Mouse (Mus musculus) gastrocnemius, postnatal 36 days (tissue): ENCODE measurements around the gene Rtp1. TPM values are rescaled to one million over a fixed set of nuclear protein-coding genes. Genes with fewer than 3 reads are reported as not detected.

Source experiments
- DNase-seq, 2 experiments: peaks; one replicate each; pipeline ENCODE4 v3.0.0; 2022
- intact Hi-C: fragments of 180-260 bp; cut with DNase I; formaldehyde crosslinking; loops from one replicate; pipeline ENCODE4 v1.15.1; 2025
- total RNA-seq, 2 experiments: library from RNA; stranded (reverse); gene quantifications; 2 replicates each; pipeline ENCODE4 v1.2.3; 2021

The Rtp1 gene
- total RNA-seq, 2 experiments from 2014 or later: not detected

DNA sequence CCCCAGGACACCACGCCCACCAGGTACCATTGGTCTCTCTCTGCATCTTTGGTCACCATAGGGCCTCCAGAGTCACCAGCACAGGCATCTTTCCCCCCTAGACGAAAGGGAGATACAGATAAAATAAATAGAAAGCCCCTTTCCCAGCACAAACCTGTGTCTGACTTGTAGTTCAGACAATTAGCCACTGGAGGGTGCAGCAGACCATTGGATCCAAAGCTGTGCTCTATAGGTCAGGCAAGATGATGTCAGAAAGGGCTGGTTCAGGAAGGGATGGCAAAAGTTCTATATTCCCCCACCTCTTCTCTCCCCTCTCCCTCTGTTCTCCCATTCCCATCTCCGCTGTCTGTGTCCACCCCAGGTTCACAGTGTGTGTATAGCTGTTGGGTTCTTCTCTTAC is 23.5 kb downstream of the Rtp1 start:
- DNase-seq: peak in 1 of 2 experiments; percentile 12
- intact Hi-C loops: loop anchor here (1.0 to 2.0 kb wide), 3 partner anchors 98 to 500 kb away; no protein-coding TSS in a partner anchor

DNA sequence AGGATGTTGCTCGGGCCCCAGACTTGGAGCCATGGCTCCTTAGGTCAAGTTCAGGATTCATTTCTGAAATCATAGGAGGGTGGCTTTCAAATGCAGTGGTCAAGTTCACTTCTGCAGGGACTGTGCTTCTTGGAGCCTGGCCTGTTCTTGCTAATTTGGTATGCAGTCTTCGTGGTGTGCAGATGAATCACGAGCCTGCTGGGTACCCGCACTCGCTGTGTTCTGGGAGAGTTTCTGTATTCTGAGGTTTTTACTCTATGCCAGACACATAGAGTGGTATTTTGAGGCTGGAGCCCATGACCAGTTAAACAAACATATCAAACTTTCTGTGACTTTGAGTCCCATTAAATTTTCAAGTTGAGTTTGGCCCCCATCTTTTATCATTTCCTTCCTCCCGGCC is 25.4 kb downstream of the Rtp1 start:
- intact Hi-C loops: no loop called here
- no peak for DNase-seq

DNA sequence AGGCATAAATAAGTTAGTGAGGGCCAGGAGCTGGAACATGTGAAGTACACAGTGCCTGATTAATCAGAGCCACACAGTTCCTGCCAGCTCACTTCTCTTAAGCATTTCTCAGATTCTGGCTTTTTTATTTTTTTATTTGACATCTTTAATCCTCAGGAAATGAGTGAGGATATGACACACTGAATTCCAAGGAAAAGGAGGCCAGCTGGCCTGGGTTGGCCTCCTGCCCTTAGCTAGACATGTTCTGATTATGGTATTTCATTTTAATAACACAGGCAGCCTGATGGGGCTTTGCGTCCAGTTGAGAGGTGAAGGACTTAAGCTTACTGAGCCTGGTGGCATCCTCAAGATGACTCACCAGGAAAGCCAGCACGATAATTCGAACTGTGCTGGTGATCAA is 27.6 kb downstream of the Rtp1 start:
- peak in 1 of 2 experiments; percentile 17 for DNase-seq
- intact Hi-C loops: no loop called here

DNA sequence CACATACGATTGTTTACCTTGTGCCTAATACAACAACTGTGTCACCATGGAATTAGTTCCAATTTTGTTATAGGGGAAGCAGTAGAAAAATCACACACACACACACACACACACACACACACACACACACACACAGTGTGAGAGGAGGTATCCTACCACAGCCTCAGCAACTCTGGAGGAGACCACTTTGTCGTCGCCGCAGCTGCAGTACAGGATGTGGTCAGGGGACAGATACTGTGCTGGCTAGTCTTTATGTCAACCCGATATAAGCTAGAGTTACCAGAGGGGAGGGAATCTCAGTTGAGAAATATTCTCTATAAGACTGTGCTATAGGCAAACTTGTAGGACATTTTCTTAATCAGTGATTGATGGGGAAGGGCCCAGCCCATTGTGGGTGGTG is 28.4 kb downstream of the Rtp1 start:
- intact Hi-C loops: no loop called here
- DNase-seq: no peak

DNA sequence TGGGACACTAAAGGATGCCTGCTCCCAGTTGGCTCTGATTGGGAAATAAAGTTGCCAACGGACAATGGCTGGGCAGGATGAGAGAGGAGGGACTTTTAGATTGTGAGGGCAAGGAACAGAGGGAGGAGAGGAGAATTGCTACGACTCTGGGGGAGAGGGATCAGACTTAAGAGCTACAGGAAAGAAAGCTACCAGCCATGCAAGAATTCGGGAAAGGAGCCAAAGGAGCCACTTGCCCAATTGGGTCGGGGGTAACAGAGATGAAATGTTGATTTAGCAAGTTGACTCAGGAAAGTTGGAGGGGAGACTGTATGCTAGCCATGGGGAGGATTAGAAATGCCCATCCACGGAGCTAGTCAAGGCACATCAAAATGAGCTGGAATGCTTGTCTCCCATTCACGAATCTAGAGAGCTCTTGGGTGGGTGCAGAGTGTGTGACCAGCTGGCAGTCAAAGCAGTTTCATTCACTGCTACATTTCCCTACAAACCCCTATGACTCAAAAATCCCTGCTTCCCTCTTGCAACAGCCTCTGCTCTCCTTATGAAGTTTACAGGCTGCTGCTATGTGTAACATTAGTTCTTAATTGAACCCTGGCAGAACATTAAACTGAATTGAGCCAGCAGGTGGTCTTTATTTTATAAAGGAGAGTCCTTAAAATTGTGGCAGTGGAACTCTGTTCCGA is 30.1 kb downstream of the Rtp1 start:
- intact Hi-C loops: no loop called here
- DNase-seq: no peak

DNA sequence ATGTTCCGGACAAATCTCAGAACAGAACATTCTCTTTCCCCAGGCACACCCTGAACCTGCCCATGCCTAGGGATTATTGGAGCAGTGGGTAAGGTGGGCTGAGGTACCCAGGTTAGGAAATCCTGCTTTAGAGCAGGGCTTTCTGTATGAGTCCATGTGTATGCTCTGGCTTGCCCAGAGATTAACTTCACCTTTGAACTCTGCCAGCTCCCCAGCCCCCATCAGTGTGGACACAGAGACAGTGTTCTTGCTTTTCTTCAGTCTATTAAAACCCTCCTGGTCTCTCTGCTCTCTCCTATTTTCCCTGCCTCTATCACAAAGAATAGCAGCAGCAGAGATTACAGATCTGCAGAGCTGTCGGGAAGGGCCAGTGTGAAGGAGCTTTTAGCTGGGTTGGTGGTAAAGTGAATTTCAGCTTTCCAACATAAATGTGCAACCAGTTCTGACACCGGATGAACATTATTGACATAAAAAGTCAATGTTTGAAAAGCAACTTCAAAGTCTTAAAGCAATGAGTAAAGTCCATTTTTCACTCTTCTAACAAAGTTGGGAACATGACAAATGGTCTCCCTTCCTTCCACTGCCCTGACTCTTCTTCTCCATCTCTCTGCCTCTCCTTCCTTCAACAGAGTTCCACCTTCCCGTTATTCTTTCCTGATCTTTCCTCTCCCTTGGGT is 34.9 kb downstream of the Rtp1 start:
- intact Hi-C loops: no loop called here

DNA sequence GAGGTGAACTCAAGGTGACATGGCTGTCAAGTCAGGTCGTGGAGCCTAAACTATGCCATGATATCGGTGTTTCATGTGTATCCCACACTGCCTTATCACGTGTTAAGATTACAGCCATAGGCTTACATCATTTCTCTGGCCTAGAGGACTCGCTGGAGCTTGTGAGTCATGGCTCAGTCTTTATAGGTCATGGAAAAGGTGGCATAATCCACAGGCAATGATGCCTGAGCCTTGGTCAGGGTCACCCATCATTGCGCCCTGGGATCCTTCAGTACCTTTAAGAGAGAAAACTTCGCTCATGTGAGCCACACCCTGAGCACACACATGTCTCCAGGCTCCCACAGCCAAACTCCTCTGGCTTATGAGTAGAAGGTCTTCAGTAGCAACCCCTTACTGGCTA is 42.6 kb downstream of the Rtp1 start:
- no peak for DNase-seq
- intact Hi-C loops: no loop called here

More for the DNA sequence above, 34.9 kb downstream of the Rtp1 start:
- no peak for DNase-seq

DNA sequence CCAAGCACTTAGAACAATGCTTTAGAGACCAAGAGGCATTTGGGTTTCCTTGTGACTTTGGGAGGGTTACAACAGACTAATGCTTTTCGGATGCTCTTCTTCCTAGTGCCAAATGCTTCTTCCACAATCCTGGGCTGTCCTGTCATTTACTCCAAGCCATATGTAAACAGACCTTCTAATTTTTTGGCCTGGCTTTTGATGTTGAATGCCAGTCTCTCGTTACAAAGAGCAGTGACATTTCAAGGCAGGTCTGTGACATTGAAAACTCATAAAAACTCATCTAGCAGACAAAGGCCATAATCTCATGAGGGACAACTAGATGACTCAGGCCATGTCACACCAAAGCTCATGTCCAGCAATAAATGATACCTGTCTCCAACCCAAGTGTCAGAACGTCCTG is 43.1 kb downstream of the Rtp1 start:
- intact Hi-C loops: no loop called here

DNA sequence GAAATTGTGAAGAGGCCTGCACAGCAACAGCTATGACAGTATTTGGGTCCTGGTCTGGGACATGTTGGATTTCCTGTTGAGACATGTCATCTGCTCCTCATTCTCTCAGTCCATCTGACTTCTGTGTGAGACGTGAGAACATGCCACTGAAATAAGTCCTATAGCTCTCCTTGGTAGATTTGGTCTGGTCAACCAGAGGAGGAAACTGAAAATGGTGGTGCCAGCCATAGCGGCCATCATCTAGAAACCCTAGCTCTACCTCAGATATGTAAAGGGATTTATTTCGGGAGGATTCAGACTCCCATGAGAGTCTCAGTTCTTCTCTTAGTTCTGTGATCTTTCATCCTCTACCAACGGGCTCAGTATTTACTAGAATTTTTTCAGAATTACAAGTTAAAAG is 46.7 kb downstream of the Rtp1 start:
- DNase-seq: no peak
- intact Hi-C loops: no loop called here

More for the DNA sequence above, 43.1 kb downstream of the Rtp1 start:
- no peak for DNase-seq

DNA sequence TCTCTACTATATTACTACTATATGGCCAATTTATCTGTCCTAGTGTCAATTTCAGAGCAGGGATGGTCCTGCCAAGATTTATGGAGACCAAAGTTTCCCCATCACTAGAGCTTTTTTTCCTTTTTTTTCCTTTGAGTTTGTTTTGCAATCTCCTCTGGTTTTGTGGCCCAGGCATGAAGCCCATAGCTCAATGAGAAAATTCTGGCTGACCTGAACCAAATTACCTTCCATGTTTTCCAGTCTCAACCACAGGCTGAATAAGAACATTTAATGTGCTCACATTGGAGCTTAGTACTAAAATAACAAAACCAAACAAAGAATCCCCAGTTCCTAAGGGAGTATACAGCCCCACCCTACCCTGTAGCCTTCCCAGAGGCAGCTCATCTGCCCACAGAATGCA is 47.7 kb downstream of the Rtp1 start:
- intact Hi-C loops: no loop called here
- DNase-seq: no peak

DNA sequence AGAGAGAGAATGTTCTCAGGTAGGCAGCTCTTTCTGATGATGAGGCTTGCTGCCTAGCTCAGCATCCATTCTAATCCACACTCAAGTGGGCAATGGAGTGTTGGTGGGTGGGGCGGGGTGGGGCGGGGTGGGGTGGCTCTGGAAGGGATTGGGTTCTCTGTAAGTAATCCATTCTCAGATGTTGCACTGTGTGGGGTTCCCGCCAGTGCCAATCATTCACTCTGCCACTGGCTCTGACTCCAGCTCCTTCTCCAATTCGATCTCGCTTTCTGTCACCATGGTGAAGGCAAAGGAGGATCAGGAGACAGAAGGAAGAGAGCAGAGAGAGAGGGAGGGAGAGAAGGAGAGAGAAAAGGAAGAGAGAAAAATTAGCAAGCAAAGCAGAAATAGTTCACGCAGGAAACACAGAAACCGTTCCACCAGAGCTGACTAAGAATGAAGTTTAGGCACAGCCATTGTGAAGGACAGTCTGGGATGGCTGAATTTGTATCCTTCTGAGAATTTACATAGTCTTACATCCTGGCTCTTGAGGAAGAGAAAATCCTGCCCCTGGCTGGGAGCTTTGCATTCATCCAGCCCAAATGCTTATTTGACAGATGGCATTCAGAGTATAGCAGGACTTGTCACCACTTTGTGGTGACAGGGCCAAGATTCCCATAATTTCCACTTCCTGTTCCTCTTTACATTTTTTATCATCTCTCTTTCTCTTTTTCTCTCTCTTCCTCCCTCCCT is 51.1 kb downstream of the Rtp1 start:
- DNase-seq: no peak
- intact Hi-C loops: no loop called here

DNA sequence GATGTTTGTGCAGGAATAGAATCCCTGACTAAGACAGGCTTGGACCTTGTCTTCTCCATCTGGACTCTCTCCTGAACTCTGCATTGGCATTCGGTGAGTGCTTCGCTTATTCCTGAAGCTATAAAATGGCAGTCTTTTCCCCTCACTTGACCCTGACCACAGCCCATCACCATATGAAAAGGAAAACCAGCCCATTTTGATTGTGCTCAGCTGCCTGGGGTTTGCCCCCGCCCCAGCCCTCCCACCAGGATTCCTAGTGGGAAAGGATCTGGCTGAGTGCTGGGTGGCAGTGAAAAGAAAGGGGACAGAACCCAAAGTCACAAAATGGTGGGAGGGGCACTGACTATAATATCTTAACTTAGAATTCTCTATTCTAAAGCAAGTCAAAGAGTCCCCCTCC is 53.3 kb downstream of the Rtp1 start:
- intact Hi-C loops: no loop called here
- no peak for DNase-seq

DNA sequence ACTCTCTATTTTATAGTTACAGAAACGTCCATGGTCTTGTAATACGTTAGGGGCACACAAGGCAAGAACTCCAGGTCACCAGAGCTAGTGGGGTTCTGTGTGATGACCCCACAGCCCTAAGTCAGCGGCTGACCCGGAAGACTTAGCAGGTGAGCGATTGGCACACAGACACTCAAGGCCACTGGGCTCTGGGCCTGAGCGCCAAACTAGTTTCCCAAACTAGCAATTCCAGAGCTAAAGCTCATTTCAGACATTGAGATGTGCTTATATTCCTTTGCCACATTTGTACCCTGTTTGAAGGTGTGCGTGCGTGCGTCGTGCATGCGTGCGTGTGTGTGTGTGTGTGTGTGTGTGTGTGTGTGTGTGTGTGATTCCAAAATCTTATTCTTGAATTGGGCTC is 53.9 kb downstream of the Rtp1 start:
- DNase-seq: no peak
- intact Hi-C loops: no loop called here

DNA sequence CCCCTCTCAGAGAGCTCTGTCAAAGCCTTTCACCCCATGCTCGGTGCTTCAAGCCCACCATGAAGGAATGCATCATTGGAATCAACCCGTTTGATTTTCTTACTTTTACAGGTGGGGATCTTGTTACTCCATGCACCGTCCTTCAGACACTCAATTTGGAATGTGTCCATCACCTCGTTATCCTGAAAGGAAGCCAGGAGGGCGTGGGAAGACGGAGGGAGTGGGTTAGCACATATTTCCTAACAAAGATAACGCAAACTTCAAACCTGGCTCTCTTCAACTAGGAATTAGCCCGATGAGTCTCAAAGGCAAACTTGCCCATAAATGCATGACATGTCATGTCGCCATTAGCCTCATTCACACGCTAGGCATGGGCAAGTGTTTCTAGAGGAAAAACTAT is 54.4 kb downstream of the Rtp1 start:
- DNase-seq: no peak
- intact Hi-C loops: no loop called here

Other genes with a start within 250 kb of the Rtp1 start
- gene St6gal1, start 204.4 kb upstream of the Rtp1 start, total RNA-seq: 1 to 10 TPM; 2.4 to 3.2 TPM
- 1 to 10 TPM; 1.3 to 2.1 TPM for gene Rtp4, start 91.2 kb downstream of the Rtp1 start, total RNA-seq
- 10 to 100 TPM; 15.4 to 15.8 TPM for gene Masp1, start 91.7 kb downstream of the Rtp1 start, total RNA-seq